Mouse (Mus musculus) cortical plate, adult 2 months (tissue): ENCODE data around the gene Acer3. TPM values are rescaled to one million over a fixed set of nuclear protein-coding genes. Genes with fewer than 3 reads are reported as not detected.
"Not testable (repeated sequence)": the region's sequence is repeated elsewhere in the genome, so short reads cannot be mapped to it uniquely, and the experiment has no call there.

Experiments
- H3K27ac ChIP-seq: fragments of 200-500 bp; 2 replicates; pipeline ENCODE4 v1.5.1; 2012; ENCODE audit warnings: low read length, control low read depth, inconsistent platforms; ENCODE audit not compliant: insufficient read depth
- H3K4me1 ChIP-seq: fragments of 200-500 bp; 2 replicates; pipeline ENCODE4 v1.6.1; 2011; ENCODE audit warnings: low read length; ENCODE audit not compliant: control insufficient read depth, insufficient read depth
- H3K4me3 ChIP-seq: fragments of 200-500 bp; 2 replicates; pipeline ENCODE4 v1.5.1; 2011; ENCODE audit warnings: mild to moderate bottlenecking, low read length, control low read depth; ENCODE audit not compliant: insufficient read depth
- CTCF ChIP-seq: fragments of 200-500 bp; IDR thresholded peaks from 2 replicates; pipeline ENCODE4 v1.5.1; 2011; ENCODE audit warnings: mild to moderate bottlenecking, control low read depth, low read length; ENCODE audit not compliant: insufficient read depth; ENCODE audit errors: extremely low read depth
- POLR2A ChIP-seq: fragments of 200-500 bp; IDR thresholded peaks from 2 replicates; pipeline ENCODE4 v1.6.1; 2011; ENCODE audit warnings: mild to moderate bottlenecking, low read length, control low read depth; ENCODE audit not compliant: insufficient read depth; ENCODE audit errors: extremely low read depth
- polyA plus RNA-seq: library from polyadenylated mRNA; depleted of rRNA; stranded (reverse); fragments of >200 nt; gene quantifications from 2 replicates; pipeline ENCODE4 v1.2.3, GENCODE M21; 2012

Acer3 gene
- polyA plus RNA-seq, 1 experiment = 10.3 TPM

GRCm38 (mm10) chr7:98190578-98190977 lies 130.4 kb downstream of the Acer3 start:
- H3K27ac ChIP-seq = no peak overlapping the region
- peaks cover 1% of the 10 kb centered on the region; the same call in 1 of the 2 replicates for H3K4me1 ChIP-seq
- TF ChIP-seq POLR2A = no peak
- H3K4me3 ChIP-seq = no peak overlapping the region

GRCm38 (mm10) chr7:98189745-98190144 lies 131.3 kb downstream of the Acer3 start:
- no peak overlapping the region for H3K27ac ChIP-seq
- no peak for TF ChIP-seq CTCF
- no peak for TF ChIP-seq POLR2A
- H3K4me1 ChIP-seq = peaks cover 3% of the 10 kb centered on the region; the same call in 1 of the 2 replicates
- H3K4me3 ChIP-seq = no peak overlapping the region

GRCm38 (mm10) chr7:98188680-98189079 lies 132.3 kb downstream of the Acer3 start:
- TF ChIP-seq CTCF = no peak
- no peak for TF ChIP-seq POLR2A
- Histone ChIP-seq H3K27ac (no peak overlapping the region), H3K4me1 (peaks cover 3% of the 10 kb centered on the region; the same call in 1 of the 2 replicates), H3K4me3 (no peak overlapping the region)

- H3K4me3 ChIP-seq = no peak overlapping the region
- peaks cover 3% of the 10 kb centered on the region; the same call in 1 of the 2 replicates for H3K4me1 ChIP-seq
- no peak for TF ChIP-seq CTCF
- TF ChIP-seq POLR2A = no peak
- H3K27ac ChIP-seq = no peak overlapping the region
Measured at GRCm38 (mm10) chr7:98188238-98188637, 132.8 kb downstream of the Acer3 start.

- H3K4me3 ChIP-seq, H3K4me1 ChIP-seq: not testable (repeated sequence)
- peak overlapping the region; percentile 61; the same call in 1 of the 2 replicates for H3K27ac ChIP-seq
Measured at GRCm38 (mm10) chr7:98187332-98187731, 133.7 kb downstream of the Acer3 start.

- Histone ChIP-seq H3K4me1 (peaks cover 3% of the 10 kb centered on the region; the same call in 1 of the 2 replicates), H3K27ac (peak overlapping the region; percentile 61; the same call in 1 of the 2 replicates), H3K4me3 (no peak overlapping the region)
- TF ChIP-seq CTCF (no peak), POLR2A (no peak)
Measured at GRCm38 (mm10) chr7:98186637-98187036, 134.4 kb downstream of the Acer3 start.

- no peak for TF ChIP-seq POLR2A
- no peak for TF ChIP-seq CTCF
- Histone ChIP-seq H3K4me3 (no peak overlapping the region), H3K4me1 (peaks cover 3% of the 10 kb centered on the region; the same call in 1 of the 2 replicates), H3K27ac (peak overlapping the region; percentile 72; the same call in 1 of the 2 replicates)
Measured at GRCm38 (mm10) chr7:98185326-98185725, 135.7 kb downstream of the Acer3 start.

GRCm38 (mm10) chr7:98178560-98179231 lies 142.3 kb downstream of the Acer3 start:
- Histone ChIP-seq H3K4me1 (no peaks in the 10 kb centered on the region), H3K4me3 (peak overlapping the region; percentile 93), H3K27ac (peak overlapping the region; percentile 63)
- TF ChIP-seq CTCF (no peak), POLR2A (no peak)

- Histone ChIP-seq H3K27ac (peak within 1 kb of the TSS; percentile 63), H3K4me1 (no peaks in the 10 kb centered on the region), H3K4me3 (peak within 1 kb of the TSS; percentile 93)
- TF ChIP-seq CTCF = peak; percentile 32
- peak; percentile 63; the same call in 1 of the 2 replicates for TF ChIP-seq POLR2A
Measured at GRCm38 (mm10) chr7:98177929-98178559, 143.0 kb downstream of the Acer3 start, which contains the start of gene Capn5. TSS of gene Capn5 (minus strand) at chr7:98178274.

- TF ChIP-seq POLR2A = no peak
- no peak for TF ChIP-seq CTCF
- peak overlapping the region; percentile 47 for H3K27ac ChIP-seq
- peak overlapping the region; percentile 93 for H3K4me3 ChIP-seq
- H3K4me1 ChIP-seq = no peaks in the 10 kb centered on the region
Measured at GRCm38 (mm10) chr7:98177566-98177928, 143.5 kb downstream of the Acer3 start.
